27 mouse cellular contexts compared by ENCODE assay signal in the genomic region with DNA sequence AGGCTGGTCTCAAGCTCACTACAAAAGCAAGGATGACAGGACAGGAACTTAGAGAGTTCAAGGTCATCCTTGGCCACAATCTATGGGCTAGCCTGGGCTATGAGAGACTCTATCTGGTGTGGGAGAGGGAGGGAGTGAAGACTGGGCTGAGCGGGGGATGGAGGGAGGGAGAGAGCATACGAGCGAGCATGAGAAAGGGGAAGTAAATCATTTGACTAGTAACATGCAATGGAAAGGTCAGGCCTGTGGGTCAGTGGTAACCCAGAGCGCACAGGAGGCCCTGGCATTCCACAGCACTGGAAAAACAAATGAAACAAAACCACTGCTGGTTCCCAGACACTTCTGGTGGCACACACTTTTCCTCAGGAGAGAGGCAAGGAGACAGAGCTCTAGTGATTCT. TPM values are rescaled to one million over a fixed set of nuclear protein-coding genes. Genes with fewer than 3 reads are reported as not detected.
DNase-seq lines count a peak whose midpoint lies in the region; ATAC-seq and TF ChIP-seq lines count a peak whose summit lies in the region.
"Had no signal": no experiment of that assay in that cellular context is flagged by ENCODE, and none has a peak within 500 bp of the region (broad histone marks: within the 10 kb centered on the region; RNA-seq: fewer than 3 reads in every experiment).

No protein-coding gene starts in this region.

- TF ChIP-seq POLR2A in CH12.LX (IDR thresholded peaks at IDR 0.05; ENCODE audit: low read depth, low read length) = no peak

- TF ChIP-seq EP300 in lung, postnatal 0 days (IDR thresholded peaks at IDR 0.05) = no peak
- TF ChIP-seq EP300 in CH12.LX (IDR thresholded peaks at IDR 0.05; ENCODE audit: low read length) = peak; percentile 50; the same call in 1 of the 2 replicates

- no peaks in the 10 kb centered on the region for H3K27me3 ChIP-seq in lung, postnatal 0 days (replicated peaks; ENCODE audit: insufficient read depth, low read length)
- H3K27me3 ChIP-seq in CH12.LX (replicated peaks) = no peaks in the 10 kb centered on the region
- no peaks in the 10 kb centered on the region for H3K27me3 ChIP-seq in forebrain, embryonic 12.5 days
- H3K27me3 ChIP-seq: heart, embryonic 12.5 days; kidney, embryonic 15.5 days; limb, embryonic 15.5 days; liver, embryonic 15.5 days had no signal

- H3K4me1 ChIP-seq in lung, postnatal 0 days (ENCODE audit: insufficient read depth, low read depth, low read length) = no peaks in the 10 kb centered on the region
- H3K4me1 ChIP-seq in CH12.LX (ENCODE audit: control insufficient read depth in 1 of 2, insufficient read depth in 2 of 2) = peaks cover 5 to 12% of the 10 kb centered on the region in 2 experiments
- no peaks in the 10 kb centered on the region for H3K4me1 ChIP-seq in forebrain, embryonic 12.5 days
- H3K4me1 ChIP-seq: heart, embryonic 12.5 days; kidney, embryonic 15.5 days; limb, embryonic 15.5 days; liver, embryonic 15.5 days had no signal

- in situ Hi-C loops in CH12.LX (cut with MboI; ENCODE audit: low pct_ligation_motif_present, low pct_unique_long_range_greater_than_20kb, low sequenced_read_pairs) = no loop called here

- no peak overlapping the region for H3K9ac ChIP-seq in lung, postnatal 0 days (replicated peaks; ENCODE audit: low read depth)
- H3K9ac ChIP-seq in CH12.LX (ENCODE audit: insufficient read depth, low read depth) = no peak overlapping the region
- H3K9ac ChIP-seq in forebrain, embryonic 12.5 days = no peak overlapping the region
- H3K9ac ChIP-seq: forebrain, postnatal 0 days; heart, embryonic 12.5 days; kidney, embryonic 15.5 days; limb, embryonic 15.5 days; liver, embryonic 15.5 days had no signal

- dilution Hi-C loops in CH12.LX (cut with MboI; ENCODE audit: extremely low pct_ligation_motif_present, extremely low pct_unique_long_range_greater_than_20kb, low sequenced_read_pairs) = no loop called here

- H3K36me3 ChIP-seq in lung, postnatal 0 days (ENCODE audit: insufficient read depth, low read length) = peaks cover 6% of the 10 kb centered on the region; the same call in 1 of the 2 replicates
- peaks cover 4 to 11% of the 10 kb centered on the region in 2 experiments for H3K36me3 ChIP-seq in CH12.LX (replicated peaks in 1 of 2; ENCODE audit: control insufficient read depth in 1 of 2, insufficient read depth in 1 of 2, low read length in 1 of 2)
- H3K36me3 ChIP-seq in forebrain, embryonic 12.5 days (replicated peaks) = peaks cover 17% of the 10 kb centered on the region
- H3K36me3 ChIP-seq: kidney, embryonic 15.5 days; limb, embryonic 15.5 days had no signal

- no peak for ATAC-seq in lung, postnatal 0 days
- ATAC-seq in megakaryocyte progenitor cell, adult 5-6 weeks (replicated peaks; ENCODE audit: poor library complexity) = peak; percentile 80
- ATAC-seq in forebrain, embryonic 12.5 days (ENCODE audit: low FRiP score) = no peak
- ATAC-seq: forebrain, postnatal 0 days; hindbrain, postnatal 0 days; intestine, postnatal 0 days had no signal

- no peak overlapping the region for H3K27ac ChIP-seq in lung, postnatal 0 days (ENCODE audit: low read length)
- no peak overlapping the region for H3K27ac ChIP-seq in CH12.LX (ENCODE audit: insufficient read depth, low read depth)
- no peak overlapping the region for H3K27ac ChIP-seq in forebrain, embryonic 12.5 days
- H3K27ac ChIP-seq: hindbrain, postnatal 0 days; kidney, embryonic 15.5 days; layer of hippocampus, adult 2 months; limb, embryonic 15.5 days; liver, embryonic 15.5 days had no signal

- no peaks in the 10 kb centered on the region for H3K9me3 ChIP-seq in lung, postnatal 0 days (ENCODE audit: low read length)
- no peaks in the 10 kb centered on the region for H3K9me3 ChIP-seq in CH12.LX (replicated peaks; ENCODE audit: low read length)
- H3K9me3 ChIP-seq in forebrain, embryonic 12.5 days = no peaks in the 10 kb centered on the region
- H3K9me3 ChIP-seq: heart, embryonic 12.5 days; kidney, embryonic 15.5 days; limb, embryonic 15.5 days; liver, embryonic 15.5 days had no signal

- DNase-seq in lung, adult 18-20 months = peak; percentile 6 to 14
- DNase-seq in lung, postnatal 0 days (ENCODE audit: low spot score) = no peak
- DNase-seq in CH12.LX (ENCODE audit: extremely low read depth) = peak; percentile 34
- DNase-seq in embryo, embryonic 10.5 days (ENCODE audit: low spot score) = peak; percentile 51
- DNase-seq in heart, adult 11 months = no peak
- no peak for DNase-seq in adrenal gland, adult 2 months
- DNase-seq: adrenal gland, postnatal 25 days; cerebellum, adult 18-20 months; cerebellum, postnatal 36 days; forebrain, postnatal 0 days; layer of hippocampus, postnatal 36 days; midbrain, embryonic 14.5 days; thymus, postnatal 25 days had no signal

- no peak for TF ChIP-seq RAD21 in CH12.LX (IDR thresholded peaks at IDR 0.05; ENCODE audit: low read depth, low read length)

- H3K4me2 ChIP-seq in lung, postnatal 0 days (replicated peaks; ENCODE audit: low read depth, low read length) = no peak overlapping the region
- H3K4me2 ChIP-seq in CH12.LX (ENCODE audit: insufficient read depth, low read depth, poor library complexity, severe bottlenecking) = no peak overlapping the region
- no peak overlapping the region for H3K4me2 ChIP-seq in forebrain, embryonic 12.5 days
- H3K4me2 ChIP-seq: heart, embryonic 12.5 days; kidney, embryonic 15.5 days; limb, embryonic 15.5 days; liver, embryonic 15.5 days had no signal

- 60% methylated on average over 4 of the region's 4 CpGs for WGBS in lung, postnatal 0 days
- 79% methylated on average over 4 of the region's 4 CpGs for WGBS in forebrain, embryonic 12.5 days

- H3K79me2 ChIP-seq in CH12.LX (replicated peaks; ENCODE audit: control insufficient read depth, extremely low read depth, insufficient read depth, poor library complexity, severe bottlenecking) = no peaks in the 10 kb centered on the region

- H3K4me3 ChIP-seq in lung, postnatal 0 days (ENCODE audit: low read depth, low read length) = no peak overlapping the region
- no peak overlapping the region for H3K4me3 ChIP-seq in CH12.LX (replicated peaks in 1 of 3; ENCODE audit: low read depth in 2 of 3, low read length in 2 of 3, poor library complexity in 1 of 3)
- H3K4me3 ChIP-seq in forebrain, embryonic 12.5 days (replicated peaks) = no peak overlapping the region
- H3K4me3 ChIP-seq: heart, embryonic 12.5 days; kidney, embryonic 15.5 days; layer of hippocampus, adult 2 months; limb, embryonic 15.5 days; liver, embryonic 15.5 days had no signal

- TF ChIP-seq CTCF in lung, postnatal 0 days (IDR thresholded peaks at IDR 0.05) = no peak
- no peak for TF ChIP-seq CTCF in CH12.LX (conservative IDR thresholded peaks at IDR 0.05 in 1 of 2, IDR thresholded peaks at IDR 0.05 in 1 of 2; ENCODE audit: low read depth in 2 of 2, low read length in 2 of 2)

TF ChIP-seq in CH12.LX, 34 proteins besides CTCF, POLR2A, EP300 and RAD21:
- TF ChIP-seq CHD1 (IDR thresholded peaks at IDR 0.05; ENCODE audit: low read depth, low read length) (no peak), TCF12 (IDR thresholded peaks at IDR 0.05; ENCODE audit: low read depth, low read length) (no peak), CHD2 (IDR thresholded peaks at IDR 0.05; ENCODE audit: low read length) (peak; percentile 28; the same call in 1 of the 2 replicates)

RNA-seq across cellular contexts. Expression of a gene that starts 37.0 kb away (rescaled TPM):
- polyA plus RNA-seq in lung, postnatal 0 days (2015; fragmentation: Nextera tagmentation; extraction: Ambion mirVana) = 0.12 TPM in 1 of 2 replicates, not detected in the other
- not detected in 2 replicates for total RNA-seq in CH12.LX (2012; rRNA removed)
- total RNA-seq in CH12.LX (2014; rRNA removed) = not detected in 2 replicates
- polyA plus RNA-seq in CH12.LX (2012; ENCODE audit: insufficient read length, low read depth) = not detected in 2 replicates
- total RNA-seq in megakaryocyte progenitor cell, adult 5-6 weeks (2015) = not detected in 2 replicates
- not detected in 2 replicates for total RNA-seq in megakaryocyte progenitor cell, adult 5-6 weeks (2017)
- not detected in 2 replicates for polyA plus RNA-seq in forebrain, embryonic 12.5 days (2016; fragmentation: Nextera tagmentation; extraction: Ambion mirVana)
- total RNA-seq in adrenal gland, adult 2 months (2021) = not detected
- polyA plus RNA-seq in adrenal gland, adult 2 months (2012; rRNA removed) = not detected in 2 replicates
- total RNA-seq: adrenal gland, postnatal 25 days; gastrocnemius, postnatal 4 days; heart, postnatal 25 days; hindbrain, postnatal 0 days; layer of hippocampus, postnatal 36 days; left cerebral cortex, postnatal 36 days had no signal
- polyA plus RNA-seq: embryonic facial prominence, embryonic 14.5 days; forebrain, postnatal 0 days; limb, embryonic 15.5 days; midbrain, embryonic 14.5 days; testis, adult 2 months had no signal

Comparison
In these comparisons a context has a peak if more than half of its experiments do, and no peak if none do; other contexts are left out.
1. DNase-seq: peak in lung, adult 18-20 months (2 of 2), CH12.LX (single experiment) and embryo, embryonic 10.5 days (single experiment); none in lung, postnatal 0 days (single experiment), heart, adult 11 months (single experiment) and adrenal gland, adult 2 months (single experiment).